Mouse (Mus musculus) lung, postnatal 10 days (tissue): ENCODE data around the gene Snd1.
A peak's percentile ranks its signal among the peaks of the same experiment; 100 is the strongest.

Experiments used
- DNase-seq: peaks from one replicate; pipeline ENCODE4 v3.0.0; 2021

Gene Snd1

DNA sequence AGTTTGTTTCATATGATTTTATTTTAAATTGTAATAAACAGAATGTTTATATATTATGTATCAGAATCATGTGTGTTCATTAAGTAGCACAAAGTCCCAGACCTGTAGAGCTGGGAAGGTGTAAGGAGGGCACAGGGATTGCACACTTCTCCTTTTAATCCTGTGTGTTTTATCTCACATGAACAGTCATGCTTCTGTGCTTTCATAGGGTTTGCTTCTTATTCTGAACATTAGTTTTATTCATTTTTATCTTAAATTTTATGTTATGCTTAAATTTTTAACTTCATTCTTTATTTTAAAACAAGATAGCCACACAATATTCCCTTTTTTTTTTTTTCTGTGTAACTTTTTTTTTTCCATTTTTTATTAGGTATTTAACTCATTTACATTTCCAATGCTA lies 170.3 kb downstream of the Snd1 start:
- no peak for DNase-seq

DNA sequence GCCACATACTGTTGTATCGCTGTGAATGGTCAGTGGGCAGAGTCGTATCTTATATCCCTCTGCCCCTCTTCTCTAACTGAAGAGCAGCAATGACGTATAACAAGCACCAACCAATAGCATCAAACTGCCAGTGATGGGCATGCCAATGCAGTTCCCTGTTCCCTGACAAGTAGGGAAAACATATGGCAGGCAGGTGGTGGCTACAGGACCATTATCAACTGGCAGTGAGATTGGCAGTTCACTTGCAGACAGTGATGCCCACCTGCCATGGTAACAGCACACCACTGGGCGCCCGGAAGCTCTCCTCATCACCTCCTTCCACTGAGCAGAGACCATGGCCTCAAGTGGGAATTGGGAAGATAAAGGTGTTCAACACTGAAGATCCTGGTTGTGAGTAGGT lies 181.6 kb downstream of the Snd1 start:
- DNase-seq, result no peak

DNA sequence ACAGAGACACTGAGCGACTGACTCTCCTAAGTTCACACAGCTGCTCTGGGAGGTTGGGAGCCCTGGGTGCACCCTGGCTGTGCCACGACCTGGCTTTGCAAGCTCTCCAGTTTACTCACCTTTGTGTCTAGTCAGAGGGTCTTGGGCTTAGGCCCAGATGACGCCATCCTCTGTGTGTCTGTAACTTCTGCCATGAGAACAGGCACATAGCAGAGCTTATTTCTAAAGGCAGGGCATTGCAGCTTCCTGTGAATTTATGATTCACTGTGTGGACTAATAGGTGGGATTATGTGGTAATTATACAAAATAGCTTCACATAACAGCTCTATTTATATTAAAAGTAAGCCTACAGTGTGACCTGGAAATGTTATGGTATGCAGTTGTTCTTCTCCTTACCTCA lies 188.1 kb downstream of the Snd1 start:
- DNase-seq, result no peak

DNA sequence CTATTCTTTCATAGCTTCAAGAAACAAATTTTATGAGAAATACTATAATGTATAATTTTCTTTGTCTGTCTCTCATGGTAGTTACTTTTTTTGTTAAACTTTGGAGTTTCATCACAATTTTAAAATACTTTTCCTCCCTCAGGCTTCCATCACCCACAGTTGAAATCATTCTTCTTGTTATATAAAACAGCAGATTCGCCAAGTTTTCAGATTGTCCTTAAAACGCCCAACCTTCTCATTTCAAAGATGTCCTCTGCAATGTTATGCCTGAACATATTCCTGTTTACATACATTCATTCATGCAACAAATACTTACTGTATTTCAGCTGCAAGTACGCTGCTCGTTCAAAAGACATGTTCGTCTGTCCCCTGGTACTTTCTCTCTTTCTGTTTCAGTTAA lies 188.7 kb downstream of the Snd1 start:
- DNase-seq, result no peak

DNA sequence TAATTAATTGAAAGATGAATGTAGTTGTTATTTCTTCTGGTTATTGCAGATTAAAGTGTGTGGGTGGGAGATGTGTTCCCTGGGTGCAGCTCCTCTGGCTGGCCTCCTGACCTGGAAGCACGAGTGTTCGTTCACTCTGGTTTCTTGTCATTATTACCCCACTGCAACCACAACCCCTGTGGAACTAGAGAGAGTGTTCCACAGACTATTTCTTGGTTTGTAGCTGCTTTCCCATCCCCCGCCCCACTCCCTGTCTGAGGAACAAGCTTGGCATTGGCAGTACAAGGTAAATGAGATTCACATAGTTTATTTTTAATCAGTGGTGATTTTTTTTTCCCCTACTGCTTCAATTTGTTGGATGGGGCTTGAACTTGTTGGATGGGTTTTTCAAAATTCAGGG lies 189.8 kb downstream of the Snd1 start:
- no peak for DNase-seq

DNA sequence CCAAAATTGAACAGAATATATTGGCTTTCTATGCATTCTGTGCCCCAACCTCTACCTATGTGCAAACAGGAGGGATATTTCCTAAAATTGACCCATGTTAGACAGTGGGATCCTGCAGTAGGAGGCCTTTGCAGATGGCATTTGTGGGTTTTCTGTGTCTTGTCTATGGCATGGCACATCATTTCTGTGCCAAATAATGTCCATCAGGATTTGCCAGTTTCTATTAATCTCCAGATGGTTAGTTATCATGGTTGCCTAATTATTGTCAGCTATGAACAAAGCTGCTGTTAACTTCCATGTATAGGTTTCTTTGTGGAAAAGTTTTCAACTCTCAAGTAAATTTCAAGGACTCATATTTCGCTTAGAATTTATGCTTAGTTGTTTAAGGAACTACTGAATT lies 192.6 kb downstream of the Snd1 start:
- no peak for DNase-seq

DNA sequence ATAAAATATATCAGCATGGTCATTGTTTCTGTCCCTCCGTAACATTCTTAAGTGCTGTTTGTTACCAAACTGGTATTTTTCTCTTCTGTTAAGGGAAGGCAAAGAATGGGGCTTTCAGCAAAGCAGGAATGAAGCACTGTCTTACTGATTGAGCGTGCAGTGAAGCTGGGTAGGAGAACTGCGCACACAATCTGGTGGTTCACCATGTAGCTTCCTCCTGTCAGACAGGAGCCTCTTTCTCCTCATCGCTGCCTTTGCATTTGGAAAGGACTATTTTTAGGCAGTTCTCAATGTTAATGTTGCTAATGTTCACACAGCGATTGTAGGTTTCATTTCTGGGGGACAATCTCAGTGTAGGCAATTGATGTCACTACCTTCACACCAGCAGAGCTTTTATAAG lies 194.3 kb downstream of the Snd1 start:
- no peak for DNase-seq

DNA sequence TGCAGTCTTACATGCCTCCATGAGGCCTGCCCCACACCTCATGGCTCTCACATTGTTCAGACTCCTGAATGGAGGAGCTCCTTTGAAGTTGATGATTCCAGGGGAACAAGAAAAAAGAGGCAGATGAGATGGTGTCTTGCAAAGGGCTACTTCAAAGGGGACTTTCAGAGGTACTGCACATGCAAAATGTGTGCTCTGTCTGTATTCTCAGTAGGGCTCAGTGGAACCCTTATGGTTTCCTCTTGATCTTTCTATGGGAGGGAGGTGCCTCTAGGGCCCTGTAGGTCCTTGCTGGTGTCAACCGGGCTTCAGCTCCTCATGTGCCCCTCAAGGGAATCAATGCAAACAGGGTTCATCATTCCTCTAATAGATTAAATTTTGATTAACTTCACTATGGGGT lies 197.4 kb downstream of the Snd1 start:
- no peak for DNase-seq

DNA sequence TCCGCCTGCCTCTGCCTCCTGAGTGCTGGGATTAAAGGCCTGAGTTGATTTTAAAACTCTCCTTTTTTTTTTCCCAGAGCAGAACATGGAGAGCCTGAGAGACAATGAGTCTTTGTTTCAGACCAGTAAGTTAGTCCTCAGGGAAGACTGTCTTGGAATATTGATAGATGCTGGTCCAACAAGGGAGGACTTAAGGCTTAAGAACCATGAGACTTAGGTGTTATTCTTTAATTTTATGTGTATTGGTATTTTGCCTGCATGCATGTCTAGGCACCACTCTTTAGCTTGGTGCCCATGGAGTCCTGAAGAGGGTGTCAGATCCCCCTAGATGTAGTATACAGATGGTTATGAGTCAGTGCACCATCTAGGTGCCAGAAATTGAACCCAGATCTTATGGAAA lies 199.7 kb downstream of the Snd1 start:
- no peak for DNase-seq

DNA sequence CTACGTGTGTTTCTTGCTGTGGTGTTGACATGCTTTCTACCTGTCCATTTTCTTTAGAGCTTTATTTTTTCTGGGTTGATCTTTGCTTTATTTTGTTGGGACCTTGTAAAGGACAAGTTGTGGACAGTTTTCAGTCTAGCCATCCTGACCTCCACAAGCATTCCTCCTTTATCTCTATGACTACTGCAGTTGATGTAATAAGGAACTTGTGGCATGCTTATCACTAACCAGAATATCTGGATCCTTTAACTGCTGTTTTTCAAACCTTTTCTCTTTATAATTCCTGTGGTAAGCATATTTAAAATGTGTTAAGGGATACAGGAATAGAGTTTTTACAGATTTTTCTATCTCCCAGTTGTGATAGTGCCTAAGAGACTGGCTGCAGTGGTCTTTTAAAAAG lies 204.0 kb downstream of the Snd1 start:
- DNase-seq, result no peak

DNA sequence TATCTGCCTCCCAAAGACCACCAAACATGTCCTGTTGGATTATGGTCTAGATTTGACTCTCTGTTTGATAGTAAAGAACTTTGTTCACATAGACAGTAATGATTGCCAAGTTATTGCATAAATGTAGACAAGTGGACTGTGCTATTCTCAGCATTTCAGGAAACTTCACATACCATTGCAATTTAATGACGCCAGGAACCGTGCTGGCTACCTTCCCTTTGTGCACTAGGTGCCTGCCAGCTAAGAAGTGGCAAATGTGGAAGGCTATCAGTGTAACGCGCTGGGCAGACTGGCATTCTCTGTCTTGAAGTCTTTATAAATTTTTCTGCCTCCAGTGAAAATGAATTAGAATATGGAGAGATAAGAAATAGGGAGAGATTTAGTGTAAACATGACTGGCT lies 205.6 kb downstream of the Snd1 start:
- peak; percentile 31 for DNase-seq

DNA sequence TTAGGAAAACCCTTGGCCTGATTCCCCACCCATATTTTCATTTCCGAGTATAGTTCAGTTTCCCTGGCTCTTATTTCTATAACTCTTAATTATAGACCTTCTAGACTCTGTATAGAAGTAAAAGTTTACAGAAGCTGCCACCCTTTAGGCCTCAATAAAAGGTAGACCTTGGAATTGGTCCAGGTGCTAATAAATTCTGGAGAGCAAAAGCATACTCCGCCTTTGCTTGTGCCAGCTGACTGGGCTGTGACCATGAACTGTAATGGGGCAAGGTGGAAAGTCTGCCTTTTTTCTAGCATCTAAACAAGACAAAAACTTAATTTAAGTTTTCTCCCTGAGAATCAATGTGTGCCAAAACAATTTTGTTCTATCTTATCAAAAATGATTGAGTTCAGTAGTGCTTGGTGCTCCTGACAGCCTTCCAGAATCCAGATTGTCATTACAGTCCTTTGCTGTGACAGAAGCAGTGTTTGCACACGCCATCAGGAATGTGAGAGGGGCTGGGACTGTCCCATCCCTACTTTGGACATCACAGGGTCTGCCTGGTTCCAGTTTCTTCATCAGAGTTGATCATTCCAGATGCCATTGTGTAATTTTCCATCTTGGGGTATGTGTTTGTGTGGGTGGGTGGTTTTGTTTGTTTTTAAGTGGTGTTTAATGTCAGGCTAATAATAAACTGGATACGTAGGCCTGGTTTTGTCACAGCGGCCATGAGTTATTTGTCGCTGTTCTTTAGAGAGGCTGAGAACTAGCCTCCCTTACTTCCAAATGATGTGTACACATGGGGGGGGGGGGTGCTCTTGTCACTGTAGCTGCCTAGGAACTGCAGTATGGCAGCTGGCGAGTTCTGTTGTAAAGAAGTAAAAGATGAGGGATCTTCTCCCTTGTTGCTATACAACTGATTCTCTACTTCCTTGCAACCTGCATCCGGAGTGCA lies 206.8 kb downstream of the Snd1 start:
- DNase-seq, result peak; percentile 47

DNA sequence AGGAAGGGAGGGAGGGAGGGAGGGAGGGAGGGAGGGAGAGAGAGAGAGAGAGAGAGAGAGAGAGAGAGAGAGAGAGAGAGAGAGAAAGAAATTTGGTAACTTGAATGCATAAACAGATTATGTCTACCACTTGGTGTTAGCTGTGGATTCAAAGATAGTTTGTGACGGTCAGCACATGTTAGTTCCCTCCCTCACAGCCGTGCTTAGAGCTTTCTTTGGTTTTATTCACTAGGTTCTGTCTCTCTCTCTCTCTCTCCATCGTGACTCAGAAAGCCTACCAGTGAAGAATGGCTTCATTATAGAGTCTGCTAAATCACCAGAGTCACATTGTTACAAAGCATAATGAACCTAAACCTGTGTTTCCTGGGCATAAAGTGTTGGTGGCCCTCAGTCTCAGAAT lies 210.1 kb downstream of the Snd1 start:
- no peak for DNase-seq

DNA sequence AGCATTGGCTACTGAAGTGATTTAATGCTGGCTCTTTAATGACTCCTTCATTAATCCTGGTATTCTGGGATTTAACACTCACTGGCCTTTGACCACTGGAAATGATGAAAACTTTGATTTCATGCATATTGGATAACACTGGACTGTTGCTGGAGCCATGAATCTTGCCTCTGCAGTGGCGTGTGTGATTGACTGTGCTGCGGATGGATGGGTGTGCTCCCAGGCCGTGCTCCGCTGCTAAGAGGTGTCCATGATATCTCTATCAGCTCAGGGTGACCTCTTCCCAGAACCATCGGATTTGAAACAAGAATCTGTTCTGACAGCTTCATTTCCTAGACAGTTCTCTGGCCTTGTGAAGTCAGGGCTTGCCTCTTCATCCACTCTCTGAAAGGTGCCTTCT lies 210.8 kb downstream of the Snd1 start:
- no peak for DNase-seq

DNA sequence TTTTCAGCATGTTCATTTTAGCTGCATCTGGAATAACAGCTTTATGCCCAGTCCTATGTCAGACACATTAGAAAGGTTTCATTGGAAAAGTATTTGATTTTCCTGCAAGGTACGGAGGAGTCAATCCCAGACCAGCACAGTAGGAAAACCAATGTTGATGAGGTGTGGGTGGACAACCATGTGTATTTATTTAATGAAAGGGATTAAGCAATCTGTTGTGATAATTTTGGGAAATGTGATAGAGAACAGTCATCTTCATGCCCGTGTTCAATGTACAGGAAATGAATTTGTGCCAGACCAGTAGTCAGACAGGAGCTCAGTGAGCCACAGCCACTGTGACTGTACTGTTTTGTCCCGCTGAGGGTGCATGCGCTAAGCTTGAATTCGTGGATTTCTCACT lies 212.8 kb downstream of the Snd1 start:
- DNase-seq, result no peak

DNA sequence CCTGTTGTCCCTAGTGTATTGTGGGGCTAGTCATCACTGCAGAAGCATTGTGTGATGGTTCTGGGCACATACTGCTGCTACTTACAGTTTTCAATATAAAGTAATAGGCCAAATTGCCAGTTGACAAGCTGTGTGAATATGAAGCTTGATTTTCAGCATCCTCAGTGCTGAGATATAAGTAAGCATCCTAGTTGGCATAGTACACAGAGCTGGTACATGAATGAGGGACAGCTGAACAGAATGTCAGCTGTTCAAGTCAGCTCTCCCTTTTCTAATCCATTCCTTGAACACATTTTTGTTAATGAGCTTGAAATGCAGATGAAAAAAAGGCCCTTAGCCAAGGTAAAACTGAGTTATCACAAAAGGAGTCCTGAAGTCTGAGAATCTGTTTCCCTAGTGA lies 217.7 kb downstream of the Snd1 start:
- no peak for DNase-seq

DNA sequence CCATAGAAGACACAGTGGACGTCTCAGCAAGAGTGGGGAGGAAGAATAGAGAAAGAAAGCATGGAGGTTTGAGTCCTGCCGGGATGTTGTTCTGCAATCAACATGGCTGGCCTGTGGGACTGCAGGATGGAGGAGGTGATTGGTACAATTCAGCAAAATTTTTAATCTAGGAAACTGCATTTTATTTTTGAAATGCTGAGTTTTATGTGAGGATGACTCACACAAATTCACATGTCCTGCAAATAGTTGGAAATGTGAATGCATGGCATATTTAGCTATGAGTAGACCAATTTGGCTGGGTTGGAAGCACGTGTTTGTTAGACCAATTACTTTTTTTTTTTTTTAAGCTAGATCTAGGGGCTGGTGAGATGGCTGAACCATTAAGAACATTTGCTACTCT lies 222.3 kb downstream of the Snd1 start:
- DNase-seq, result no peak

DNA sequence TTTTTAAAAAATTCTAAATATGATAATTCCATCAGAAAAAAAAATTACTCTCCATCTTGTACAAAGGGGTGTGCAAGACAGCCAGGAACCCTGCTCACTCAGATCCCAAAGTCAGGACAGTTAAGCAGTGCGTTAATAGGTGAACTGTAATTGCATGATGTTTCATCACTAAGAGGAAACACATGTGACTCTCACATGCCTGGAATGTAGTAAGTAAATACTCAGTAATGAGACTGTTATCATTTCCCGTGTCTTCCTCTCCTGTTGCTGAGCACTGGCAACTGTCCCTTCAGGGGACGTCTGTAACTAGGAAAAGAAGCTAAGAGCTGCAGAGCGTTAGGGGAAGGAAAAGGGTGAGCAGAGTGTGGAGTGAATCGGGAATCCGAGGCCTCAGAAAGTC lies 229.7 kb downstream of the Snd1 start:
- DNase-seq, result peak; percentile 7

DNA sequence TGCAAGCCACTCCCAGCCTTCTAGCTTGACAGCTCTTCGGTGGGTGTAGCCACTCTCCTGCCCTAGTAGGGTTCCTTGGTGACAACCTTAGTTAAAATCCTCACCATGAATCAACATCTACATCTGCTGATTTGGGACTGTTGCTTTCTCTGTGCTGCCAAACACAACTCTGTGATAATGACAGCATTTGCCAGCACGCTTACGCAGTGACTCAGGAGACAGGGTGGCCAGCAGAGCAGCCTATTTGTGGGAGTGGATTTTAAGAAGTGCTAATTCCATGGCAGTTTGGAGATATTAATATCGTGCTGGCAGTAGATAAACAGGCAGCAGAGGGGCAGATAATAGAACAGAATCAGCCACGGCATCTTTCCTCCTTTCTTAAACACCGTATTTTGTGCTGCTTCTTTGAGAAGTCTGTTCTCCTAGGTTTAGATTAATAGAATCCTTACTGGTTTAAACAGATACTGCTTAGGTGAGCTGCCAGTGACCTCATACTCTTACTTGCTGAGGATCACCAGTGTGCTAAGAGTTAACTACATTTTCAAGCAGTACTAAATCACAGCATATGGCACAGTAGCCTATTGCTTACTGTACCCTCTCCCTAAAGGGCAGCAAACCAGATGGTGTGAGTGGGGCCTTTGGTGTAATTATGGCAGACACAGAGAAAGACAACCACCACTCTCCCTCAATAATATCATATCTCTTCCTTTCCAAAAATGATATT lies 230.6 kb downstream of the Snd1 start:
- peak; percentile 13 for DNase-seq

DNA sequence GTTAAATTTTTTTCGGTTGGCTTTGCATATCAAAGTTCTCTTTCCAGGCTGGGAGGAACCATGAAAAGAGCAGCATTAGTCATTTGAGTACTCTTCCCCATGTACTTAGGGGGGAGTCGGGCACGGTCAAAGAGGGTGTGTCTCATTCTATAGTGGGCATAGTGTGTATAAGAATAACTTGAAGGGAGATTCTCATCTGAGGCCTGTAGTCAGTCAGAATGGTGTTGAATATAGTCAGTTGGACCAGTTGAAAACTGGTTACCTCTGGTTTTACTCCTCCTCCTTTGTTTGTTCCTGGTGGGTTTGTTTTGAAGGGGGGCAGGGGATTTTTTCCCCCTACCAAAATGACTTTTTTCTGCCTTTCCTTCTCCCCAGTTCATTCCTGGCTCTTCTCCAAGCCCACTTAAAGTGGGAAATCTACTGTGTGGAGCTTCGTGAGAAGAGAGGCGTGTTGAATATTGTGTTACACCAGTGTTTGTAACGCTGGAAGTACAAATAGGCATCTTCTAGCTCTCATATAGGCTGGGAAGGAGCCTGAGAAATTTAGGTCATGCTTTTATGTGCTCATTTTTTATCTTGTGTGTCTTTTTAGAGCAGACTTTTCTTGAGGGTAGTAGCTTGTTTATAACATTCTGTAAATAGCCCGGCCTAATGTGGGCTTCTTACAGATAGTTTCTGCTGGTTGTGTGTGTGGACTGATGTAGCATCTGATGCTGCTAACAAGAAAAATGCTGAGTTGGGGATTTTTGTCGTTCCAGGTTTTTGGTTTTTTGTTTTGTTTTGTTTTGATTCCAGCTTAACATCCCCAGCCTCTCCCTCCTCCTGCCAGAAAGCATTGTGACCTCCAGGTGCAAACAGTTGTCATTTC lies 231.4 kb downstream of the Snd1 start:
- no peak for DNase-seq

DNA sequence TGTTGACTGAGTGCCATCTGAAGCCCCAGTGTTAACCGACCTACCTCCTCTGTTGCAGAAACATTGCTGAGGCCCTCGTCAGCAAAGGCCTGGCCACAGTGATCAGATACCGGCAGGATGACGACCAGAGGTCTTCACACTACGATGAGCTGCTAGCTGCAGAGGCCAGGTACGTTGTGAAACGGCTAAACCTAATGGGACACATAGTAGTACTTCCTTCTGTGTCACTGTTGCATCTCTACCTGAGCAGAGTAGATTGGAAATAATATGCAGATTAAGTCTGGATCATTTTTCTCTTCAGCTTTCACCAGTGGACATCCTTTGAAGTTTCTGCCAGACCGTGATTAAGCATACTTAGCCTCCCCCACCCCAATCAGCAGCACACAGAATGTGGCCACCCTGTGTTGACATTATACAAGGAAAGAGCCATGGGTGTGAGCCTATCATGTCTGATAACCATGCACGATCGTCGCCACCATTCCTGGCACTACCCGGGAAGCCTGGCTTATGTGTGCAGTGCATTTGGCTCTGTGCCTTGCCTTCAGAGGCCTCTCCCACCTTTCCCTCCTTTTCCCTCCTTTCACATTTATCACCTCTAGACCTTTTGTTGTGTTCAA lies 232.1 kb downstream of the Snd1 start:
- no peak for DNase-seq

DNA sequence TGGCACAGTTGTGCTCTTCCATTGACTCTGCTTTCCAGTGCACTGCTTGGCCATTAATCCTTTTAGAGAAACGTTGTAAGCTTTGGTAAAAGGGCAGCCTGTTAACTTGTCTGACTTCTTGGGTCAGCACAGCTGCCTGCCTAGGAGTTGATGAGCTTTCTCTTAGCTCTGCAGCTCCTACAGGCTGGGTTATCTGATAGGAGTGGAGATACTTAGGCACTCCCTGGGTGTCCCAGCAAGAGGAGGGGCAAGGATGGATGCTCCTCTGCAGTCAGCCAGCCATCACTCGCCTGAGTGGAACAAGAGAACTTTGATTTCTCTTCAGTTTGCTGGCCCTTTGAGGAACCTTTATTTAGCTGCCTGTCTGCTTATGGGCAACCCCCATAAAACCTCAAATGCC lies 235.1 kb downstream of the Snd1 start:
- no peak for DNase-seq
